Mouse (Mus musculus) limb, embryonic 14.5 days (tissue): ENCODE results near the gene Naa30. TPM values are rescaled to one million over a fixed set of nuclear protein-coding genes. Genes with fewer than 3 reads are reported as not detected.
A peak's percentile ranks its signal among the peaks of the same experiment; 100 is the strongest.

Experiments used
- ATAC-seq: fragments of 200-750 bp; cut with Nextera tagmentation; 2 replicates; pipeline ENCODE4 v1.8.0; 2017; ENCODE audit warnings: low read depth, moderate number of reproducible peaks, moderate TSS enrichment; ENCODE audit not compliant: low FRiP score
- DNase-seq: peaks from one replicate; pipeline ENCODE4 v3.0.0-alpha.2; 2015; ENCODE audit warnings: low spot score
- H3K27ac ChIP-seq: fragments of 300-500 bp; sonication (generic); replicated peaks from 2 replicates; pipeline ENCODE4 v1.5.1; 2014; ENCODE audit warnings: low read depth, mild to moderate bottlenecking, low read length, moderate library complexity, mixed read lengths
- H3K27me3 ChIP-seq: fragments of 300-500 bp; sonication (generic); 2 replicates; pipeline ENCODE4 v1.6.1; 2014; ENCODE audit warnings: low read length, mixed read lengths; ENCODE audit not compliant: control insufficient read depth, insufficient read depth
- H3K36me3 ChIP-seq: fragments of 300-500 bp; sonication (generic); 2 replicates; pipeline ENCODE4 v1.6.1; 2014; ENCODE audit warnings: mild to moderate bottlenecking, low read length, moderate library complexity, mixed read lengths; ENCODE audit not compliant: control insufficient read depth, insufficient read depth
- H3K4me1 ChIP-seq: fragments of 300-500 bp; sonication (generic); 2 replicates; pipeline ENCODE4 v1.6.1; 2014; ENCODE audit warnings: antibody characterized with exemption, low read length, mixed read lengths; ENCODE audit not compliant: control insufficient read depth, insufficient read depth
- H3K4me2 ChIP-seq: fragments of 300-500 bp; sonication (generic); replicated peaks from 2 replicates; pipeline ENCODE4 v1.6.1; 2014; ENCODE audit warnings: low read depth, mild to moderate bottlenecking, low read length, moderate library complexity; ENCODE audit not compliant: severe bottlenecking
- H3K4me3 ChIP-seq: fragments of 300-500 bp; sonication (generic); replicated peaks from 2 replicates; pipeline ENCODE4 v1.5.1; 2014; ENCODE audit warnings: low read length
- H3K9ac ChIP-seq: fragments of 300-500 bp; sonication (generic); 2 replicates; pipeline ENCODE4 v1.6.1; 2014; ENCODE audit warnings: mild to moderate bottlenecking, low read depth, low read length, moderate library complexity; ENCODE audit not compliant: severe bottlenecking
- H3K9me3 ChIP-seq: fragments of 300-500 bp; sonication (generic); 2 replicates; pipeline ENCODE4 v1.6.1; 2016; ENCODE audit warnings: low read length; ENCODE audit not compliant: control insufficient read depth
- POLR2A ChIP-seq: fragments of 200-500 bp; IDR thresholded peaks from 2 replicates; pipeline ENCODE4 v1.8.0; 2012; ENCODE audit warnings: inconsistent platforms, mild to moderate bottlenecking, moderate library complexity, borderline replicate concordance; ENCODE audit not compliant: insufficient read depth, insufficient read length; ENCODE audit errors: extremely low read depth
- WGBS: fragments of 180-500 bp; shearing (Covaris S2); extraction: QIAGEN DNeasy Blood & Tissue Kit; methylation state at CpG from one replicate; pipeline ENCODE4 v1.1.7; 2014; 5-methylcytosine and 5-hydroxymethylcytosine counted together
- polyA plus RNA-seq, 2 experiments: library from polyadenylated mRNA; depleted of rRNA in 1 of 2; stranded (reverse) in 1 of 2; unstranded in 1 of 2; fragments of >200 nt; fragmentation: Nextera tagmentation in 1 of 2; extraction: Ambion mirVana in 1 of 2; gene quantifications; 2 replicates each; pipeline versions ENCODE4 v1.2.1 to v1.2.3; 2012 to 2014

The Naa30 gene
- polyA plus RNA-seq, 2 experiments = 15.9 to 18.4 TPM

- peak overlapping the region; percentile 94 for H3K4me2 ChIP-seq
- ATAC-seq (peak; percentile 76), DNase-seq (peak; percentile 35)
- WGBS = under 1% methylated on average over 41 of the region's 46 CpGs
- peaks cover 23% of the 10 kb centered on the region for H3K4me1 ChIP-seq
- peak overlapping the region; percentile 79 for H3K27ac ChIP-seq
- H3K9me3 ChIP-seq = no peaks in the 10 kb centered on the region
- TF ChIP-seq POLR2A = no peak
- H3K27me3 ChIP-seq = no peaks in the 10 kb centered on the region
- H3K36me3 ChIP-seq = peaks cover 3% of the 10 kb centered on the region; the same call in 1 of the 2 replicates
- H3K4me3 ChIP-seq = peak overlapping the region; percentile 87
- H3K9ac ChIP-seq = peak overlapping the region; percentile 95
Measured at GRCm38 (mm10) chr14:49172582-49172988, 559 bp downstream of the Naa30 start.

- TF ChIP-seq POLR2A = no peak
- peaks cover 23% of the 10 kb centered on the region for H3K4me1 ChIP-seq
- WGBS = 44% methylated on average over 16 of the region's 16 CpGs
- DNase-seq (no peak), ATAC-seq (no peak)
- H3K27me3 ChIP-seq = no peaks in the 10 kb centered on the region
- H3K9ac ChIP-seq = peak overlapping the region; percentile 95
- peaks cover 10% of the 10 kb centered on the region for H3K36me3 ChIP-seq
- H3K4me2 ChIP-seq = peak overlapping the region; percentile 94
- no peaks in the 10 kb centered on the region for H3K9me3 ChIP-seq
- no peak overlapping the region for H3K27ac ChIP-seq
- H3K4me3 ChIP-seq = peak overlapping the region; percentile 87
Measured at GRCm38 (mm10) chr14:49173290-49174135, 1.5 kb downstream of the Naa30 start.

GRCm38 (mm10) chr14:49179736-49180135 is 7.7 kb downstream of the Naa30 start:
- DNase-seq (no peak), ATAC-seq (no peak)
- H3K4me1 ChIP-seq = peaks cover 4% of the 10 kb centered on the region
- peaks cover 44% of the 10 kb centered on the region for H3K36me3 ChIP-seq
- H3K27me3 ChIP-seq = no peaks in the 10 kb centered on the region
- no peak overlapping the region for H3K4me3 ChIP-seq
- H3K9me3 ChIP-seq = no peaks in the 10 kb centered on the region
- no peak for TF ChIP-seq POLR2A
- no peak overlapping the region for H3K4me2 ChIP-seq
- H3K9ac ChIP-seq = no peak overlapping the region
- WGBS = 78% methylated on average over 3 of the region's 3 CpGs
- H3K27ac ChIP-seq = no peak overlapping the region

- H3K27ac ChIP-seq = no peak overlapping the region
- H3K4me1 ChIP-seq = no peaks in the 10 kb centered on the region
- no peak for TF ChIP-seq POLR2A
- ATAC-seq = no peak
- H3K4me2 ChIP-seq = no peak overlapping the region
- WGBS = 96% methylated on average over 2 of the region's 2 CpGs
- H3K27me3 ChIP-seq = no peaks in the 10 kb centered on the region
- peaks cover 59% of the 10 kb centered on the region for H3K36me3 ChIP-seq
- no peak overlapping the region for H3K9ac ChIP-seq
- no peaks in the 10 kb centered on the region for H3K9me3 ChIP-seq
- no peak overlapping the region for H3K4me3 ChIP-seq
- no peak for DNase-seq
Measured at GRCm38 (mm10) chr14:49186270-49186669, 14.2 kb downstream of the Naa30 start.

GRCm38 (mm10) chr14:49197031-49197527 is 25.1 kb downstream of the Naa30 start:
- Histone ChIP-seq H3K4me1 (no peaks in the 10 kb centered on the region), H3K4me3 (no peak overlapping the region), H3K9ac (no peak overlapping the region), H3K4me2 (no peak overlapping the region), H3K27ac (no peak overlapping the region), H3K36me3 (no peaks in the 10 kb centered on the region), H3K9me3 (no peaks in the 10 kb centered on the region), H3K27me3 (no peaks in the 10 kb centered on the region)
- DNase-seq = no peak
- ATAC-seq = no peak
- WGBS = 79% methylated on average over 2 of the region's 2 CpGs
- no peak for TF ChIP-seq POLR2A
